Mouse (Mus musculus) megakaryocyte, adult 5-6 weeks (primary cell): ENCODE results near the gene Ccnj. TPM values are rescaled to one million over a fixed set of nuclear protein-coding genes. Genes with fewer than 3 reads are reported as not detected.

Experiments
- ATAC-seq: 2 replicates; pipeline ENCODE4 v1.8.0; 2016; ENCODE audit warnings: mild to moderate bottlenecking, inconsistent platforms; ENCODE audit not compliant: poor library complexity, severe bottlenecking
- total RNA-seq, 2 experiments: library from RNA; stranded (forward) in 1 of 2; stranded (reverse) in 1 of 2; fragments of 153-499, 151-499 nt in 1 of 2; fragments of 221-1000, 200-1000 nt in 1 of 2; gene quantifications; 2 replicates each; pipeline versions ENCODE4 v1.2.3 to v1.2.4; 2015 to 2017

Ccnj gene
- total RNA-seq, 2 experiments from 2014 or later, result 3.6 to 3.8 TPM

GRCm38 (mm10) chr19:40841083-40841482, 10.0 kb downstream of the Ccnj start:
- no peak for ATAC-seq

GRCm38 (mm10) chr19:40841593-40841992, 10.5 kb downstream of the Ccnj start:
- no peak for ATAC-seq

- ATAC-seq, result no peak
Measured at GRCm38 (mm10) chr19:40844731-40845130, 13.7 kb downstream of the Ccnj start.

GRCm38 (mm10) chr19:40849391-40849790, 18.3 kb downstream of the Ccnj start:
- no peak for ATAC-seq

GRCm38 (mm10) chr19:40859555-40859954, 28.5 kb downstream of the Ccnj start:
- ATAC-seq, result no peak

GRCm38 (mm10) chr19:40868284-40868683, 37.2 kb downstream of the Ccnj start:
- ATAC-seq, result no peak

- ATAC-seq, result no peak
Measured at GRCm38 (mm10) chr19:40869425-40870105, 38.5 kb downstream of the Ccnj start.

- ATAC-seq, result peak; percentile 100
Measured at GRCm38 (mm10) chr19:40872955-40873665, 42.0 kb downstream of the Ccnj start.

- no peak for ATAC-seq
Measured at GRCm38 (mm10) chr19:40881700-40882099, 50.6 kb downstream of the Ccnj start.

- ATAC-seq, result peak; percentile 98
Measured at GRCm38 (mm10) chr19:40888887-40889286, 57.8 kb downstream of the Ccnj start.

GRCm38 (mm10) chr19:40894071-40894506, 63.0 kb downstream of the Ccnj start:
- no peak; the same call in 1 of the 2 replicates for ATAC-seq

GRCm38 (mm10) chr19:40894519-40895392, 63.7 kb downstream of the Ccnj start, which contains the start of gene Zfp518a:
Gene Zfp518a, plus strand, starts transcription at chr19:40894705.
- ATAC-seq, result peak; percentile 98

GRCm38 (mm10) chr19:40895393-40895703, 64.3 kb downstream of the Ccnj start:
- no peak for ATAC-seq

Other genes starting within 250 kb of the Ccnj start
- gene Aldh18a1, start 242.8 kb upstream of the Ccnj start, total RNA-seq (2015), result 8.3 and 10.5 TPM in 2 replicates
- gene Aldh18a1, start 242.8 kb upstream of the Ccnj start, total RNA-seq (2017), result 6.5 and 7.6 TPM in 2 replicates
- gene Tctn3, start 219.0 kb upstream of the Ccnj start, total RNA-seq (2015), result 2.5 and 5.8 TPM in 2 replicates
- gene Tctn3, start 219.0 kb upstream of the Ccnj start, total RNA-seq (2017), result 1.6 and 3.2 TPM in 2 replicates
- 21.8 and 22.3 TPM in 2 replicates for gene Entpd1, start 218.9 kb upstream of the Ccnj start, total RNA-seq (2015)
- gene Entpd1, start 218.9 kb upstream of the Ccnj start, total RNA-seq (2017), result 44.0 and 51.9 TPM in 2 replicates
- gene Cc2d2b, start 82.5 kb upstream of the Ccnj start, total RNA-seq (2015), result not detected in 2 replicates
- gene Cc2d2b, start 82.5 kb upstream of the Ccnj start, total RNA-seq (2017), result not detected in 2 replicates
- gene Zfp518a, start 63.4 kb downstream of the Ccnj start, total RNA-seq (2015), result 21.4 and 30.3 TPM in 2 replicates
- 24.7 and 31.4 TPM in 2 replicates for gene Zfp518a, start 63.4 kb downstream of the Ccnj start, total RNA-seq (2017)
- 3.0 and 3.4 TPM in 2 replicates for gene Blnk, start 163.3 kb downstream of the Ccnj start, total RNA-seq (2015)
- 1.9 and 2.4 TPM in 2 replicates for gene Blnk, start 163.3 kb downstream of the Ccnj start, total RNA-seq (2017)
- 0.51 and 2.6 TPM in 2 replicates for gene Dntt, start 198.0 kb downstream of the Ccnj start, total RNA-seq (2015)
- gene Dntt, start 198.0 kb downstream of the Ccnj start, total RNA-seq (2017), result 1.8 and 5.0 TPM in 2 replicates
- not detected in 2 replicates for gene Opalin, start 245.8 kb downstream of the Ccnj start, total RNA-seq (2015)
- gene Opalin, start 245.8 kb downstream of the Ccnj start, total RNA-seq (2017), result not detected in 2 replicates